Mouse (Mus musculus): ENCODE measurements around the gene Fzd7. TPM values are rescaled to one million over a fixed set of nuclear protein-coding genes. Genes with fewer than 3 reads are reported as not detected.

The Fzd7 gene
- polyA plus RNA-seq, 1 experiment from 2014 or later = 1.1 TPM

GRCm38 (mm10) chr1:59524759-59525158 lies 42.5 kb downstream of the Fzd7 start:
- ATAC-seq (ENCODE audit: insufficient read depth) = no peak
- H3K27ac ChIP-seq (replicated peaks) = no peak overlapping the region
- no peak overlapping the region for H3K9ac ChIP-seq
- no peak overlapping the region for H3K4me2 ChIP-seq
- no peaks in the 10 kb centered on the region for H3K27me3 ChIP-seq
- H3K9me3 ChIP-seq (replicated peaks) = no peaks in the 10 kb centered on the region
- no peaks in the 10 kb centered on the region for H3K36me3 ChIP-seq (replicated peaks)
- H3K4me3 ChIP-seq (replicated peaks) = no peak overlapping the region
- no peaks in the 10 kb centered on the region for H3K4me1 ChIP-seq (replicated peaks)
- 47% methylated on average over 3 of the region's 3 CpGs for WGBS (ENCODE audit: insufficient replicate concordance)

GRCm38 (mm10) chr1:59527219-59527618 lies 45.0 kb downstream of the Fzd7 start:
- Histone ChIP-seq H3K27me3 (no peaks in the 10 kb centered on the region; the same call in 1 of the 2 replicates), H3K9ac (no peak overlapping the region), H3K4me2 (no peak overlapping the region), H3K27ac (replicated peaks) (no peak overlapping the region), H3K4me3 (replicated peaks) (no peak overlapping the region), H3K36me3 (replicated peaks) (no peaks in the 10 kb centered on the region), H3K9me3 (replicated peaks) (no peaks in the 10 kb centered on the region), H3K4me1 (replicated peaks) (no peaks in the 10 kb centered on the region)
- no peak for ATAC-seq (ENCODE audit: insufficient read depth)
- WGBS (ENCODE audit: insufficient replicate concordance) = 64% methylated on average over 6 of the region's 6 CpGs

GRCm38 (mm10) chr1:59534976-59535810 lies 53.0 kb downstream of the Fzd7 start:
- Histone ChIP-seq H3K4me2 (no peak overlapping the region), H3K27me3 (no peaks in the 10 kb centered on the region; the same call in 1 of the 2 replicates), H3K36me3 (replicated peaks) (no peaks in the 10 kb centered on the region), H3K27ac (replicated peaks) (no peak overlapping the region), H3K4me3 (replicated peaks) (no peak overlapping the region), H3K4me1 (replicated peaks) (no peaks in the 10 kb centered on the region), H3K9me3 (replicated peaks) (no peaks in the 10 kb centered on the region), H3K9ac (no peak overlapping the region)
- ATAC-seq (ENCODE audit: insufficient read depth) = no peak
- 44% methylated on average over 5 of the region's 5 CpGs for WGBS (ENCODE audit: insufficient replicate concordance)

Other genes with a start within 250 kb of the Fzd7 start
- 5.7 and 6.6 TPM in 2 replicates for gene Als2, start 245.2 kb upstream of the Fzd7 start, polyA plus RNA-seq (2015; fragmentation: Nextera tagmentation; extraction: Ambion mirVana)
- gene Cdk15, start 225.5 kb upstream of the Fzd7 start, polyA plus RNA-seq (2015; fragmentation: Nextera tagmentation; extraction: Ambion mirVana) = not detected in 2 replicates
- gene Gm973, start 33.8 kb downstream of the Fzd7 start, polyA plus RNA-seq (2015; fragmentation: Nextera tagmentation; extraction: Ambion mirVana) = 0.12 TPM in 1 of 2 replicates, not detected in the other
- 108 and 126 TPM in 2 replicates for gene Sumo1, start 188.4 kb downstream of the Fzd7 start, polyA plus RNA-seq (2015; fragmentation: Nextera tagmentation; extraction: Ambion mirVana)
- gene Nop58, start 202.5 kb downstream of the Fzd7 start, polyA plus RNA-seq (2015; fragmentation: Nextera tagmentation; extraction: Ambion mirVana) = 106 and 112 TPM in 2 replicates

Data from liver, embryonic 15.5 days (tissue).